Mouse (Mus musculus) heart, embryonic 16.5 days (tissue): Measurements from ENCODE around the gene 2610528J11Rik. TPM values are rescaled to one million over a fixed set of nuclear protein-coding genes. Genes with fewer than 3 reads are reported as not detected.
A peak's percentile ranks its signal among the peaks of the same experiment; 100 is the strongest.
"Not testable (repeated sequence)": the region's sequence is repeated elsewhere in the genome, so short reads cannot be mapped to it uniquely, and the experiment has no call there.

Experiments used
- ATAC-seq: fragments of 200-750 bp; cut with Nextera tagmentation; replicated peaks from 2 replicates; pipeline ENCODE4 v1.8.0; 2017; ENCODE audit warnings: moderate number of reproducible peaks; ENCODE audit not compliant: insufficient read depth, low FRiP score; ENCODE audit errors: extremely low read depth
- H3K27ac ChIP-seq: fragments of 300-500 bp; sonication (generic); 2 replicates; pipeline ENCODE4 v1.5.1; 2014; ENCODE audit warnings: mild to moderate bottlenecking, low read length, control low read depth, moderate library complexity
- H3K27me3 ChIP-seq: fragments of 300-500 bp; sonication (generic); 2 replicates; pipeline ENCODE4 v1.6.1; 2014; ENCODE audit warnings: low read length, mixed read lengths; ENCODE audit not compliant: control insufficient read depth, insufficient read depth
- H3K36me3 ChIP-seq: fragments of 300-500 bp; sonication (generic); 2 replicates; pipeline ENCODE4 v1.6.1; 2014; ENCODE audit not compliant: control insufficient read depth, insufficient read depth
- H3K4me1 ChIP-seq: fragments of 300-500 bp; sonication (generic); 2 replicates; pipeline ENCODE4 v1.6.1; 2014; ENCODE audit warnings: low read length, mixed read lengths; ENCODE audit not compliant: control insufficient read depth, insufficient read depth
- H3K4me2 ChIP-seq: fragments of 300-500 bp; sonication (generic); 2 replicates; pipeline ENCODE4 v1.6.1; 2014; ENCODE audit warnings: low read depth, mild to moderate bottlenecking, control low read depth, low read length
- H3K4me3 ChIP-seq: fragments of 300-500 bp; sonication (generic); 2 replicates; pipeline ENCODE4 v1.5.1; 2014; ENCODE audit warnings: mild to moderate bottlenecking, control low read depth, low read length
- H3K9ac ChIP-seq: fragments of 300-500 bp; sonication (generic); 2 replicates; pipeline ENCODE4 v1.6.1; 2014; ENCODE audit warnings: low read length, control low read depth
- H3K9me3 ChIP-seq: fragments of 300-500 bp; sonication (generic); replicated peaks from 2 replicates; pipeline ENCODE4 v1.6.1; 2016; ENCODE audit warnings: low read length; ENCODE audit not compliant: control insufficient read depth
- WGBS: fragments of 180-500 bp; shearing (Covaris S2); extraction: QIAGEN DNeasy Blood & Tissue Kit; methylation state at CpG from one replicate; pipeline ENCODE4 v1.1.7; 2014; 5-methylcytosine and 5-hydroxymethylcytosine counted together
- polyA plus RNA-seq: library from polyadenylated mRNA; unstranded; fragments of >200 nt; fragmentation: Nextera tagmentation; extraction: Ambion mirVana; gene quantifications from 2 replicates; pipeline ENCODE4 v1.2.1, GENCODE M21; 2015

Gene 2610528J11Rik
- polyA plus RNA-seq, 1 experiment from 2014 or later = 1.4 TPM

DNA sequence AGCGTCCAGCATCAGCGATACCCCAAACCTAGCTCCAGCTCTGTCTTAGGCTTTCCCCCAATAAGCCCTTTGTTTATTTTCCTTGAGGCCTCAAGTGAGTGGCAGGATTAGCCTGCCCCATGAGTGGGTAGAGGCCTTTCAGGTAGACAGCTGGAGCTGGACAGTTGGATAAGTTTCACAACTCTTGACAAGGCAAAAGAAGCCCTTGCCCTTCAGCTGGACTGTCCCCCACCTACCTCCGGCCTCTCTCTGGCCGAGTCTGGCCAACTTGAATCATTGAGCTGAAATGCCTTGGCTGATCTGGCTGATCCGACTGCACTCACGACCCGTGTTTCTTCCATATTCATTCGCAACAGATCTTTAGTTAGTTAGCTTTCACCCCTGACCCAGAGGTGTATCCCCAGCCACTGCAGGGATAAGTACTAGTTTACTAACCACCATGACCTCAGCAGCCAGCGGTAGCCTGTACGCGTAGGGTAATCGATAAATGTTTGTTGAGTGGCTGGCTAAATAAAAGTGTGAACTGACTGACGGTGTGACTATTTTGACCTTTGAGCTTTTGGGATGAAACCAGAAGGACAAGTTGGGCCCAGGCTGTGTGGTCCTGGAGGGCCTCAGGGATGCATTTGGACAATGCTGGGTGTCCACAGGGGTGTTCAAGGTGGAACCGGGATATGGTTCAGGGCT, 17.8 kb downstream of the 2610528J11Rik start:
- H3K9ac ChIP-seq = no peak overlapping the region
- ATAC-seq = no peak
- 77% methylated on average over 14 of the region's 14 CpGs for WGBS
- H3K4me3 ChIP-seq = no peak overlapping the region
- H3K4me1 ChIP-seq = peaks cover 4% of the 10 kb centered on the region; the same call in 1 of the 2 replicates
- no peak overlapping the region for H3K4me2 ChIP-seq
- no peak overlapping the region for H3K27ac ChIP-seq
- H3K27me3 ChIP-seq = peaks cover 8% of the 10 kb centered on the region; the same call in 1 of the 2 replicates
- no peaks in the 10 kb centered on the region for H3K36me3 ChIP-seq
- peaks cover 2% of the 10 kb centered on the region; the same call in 1 of the 2 replicates for H3K9me3 ChIP-seq

DNA sequence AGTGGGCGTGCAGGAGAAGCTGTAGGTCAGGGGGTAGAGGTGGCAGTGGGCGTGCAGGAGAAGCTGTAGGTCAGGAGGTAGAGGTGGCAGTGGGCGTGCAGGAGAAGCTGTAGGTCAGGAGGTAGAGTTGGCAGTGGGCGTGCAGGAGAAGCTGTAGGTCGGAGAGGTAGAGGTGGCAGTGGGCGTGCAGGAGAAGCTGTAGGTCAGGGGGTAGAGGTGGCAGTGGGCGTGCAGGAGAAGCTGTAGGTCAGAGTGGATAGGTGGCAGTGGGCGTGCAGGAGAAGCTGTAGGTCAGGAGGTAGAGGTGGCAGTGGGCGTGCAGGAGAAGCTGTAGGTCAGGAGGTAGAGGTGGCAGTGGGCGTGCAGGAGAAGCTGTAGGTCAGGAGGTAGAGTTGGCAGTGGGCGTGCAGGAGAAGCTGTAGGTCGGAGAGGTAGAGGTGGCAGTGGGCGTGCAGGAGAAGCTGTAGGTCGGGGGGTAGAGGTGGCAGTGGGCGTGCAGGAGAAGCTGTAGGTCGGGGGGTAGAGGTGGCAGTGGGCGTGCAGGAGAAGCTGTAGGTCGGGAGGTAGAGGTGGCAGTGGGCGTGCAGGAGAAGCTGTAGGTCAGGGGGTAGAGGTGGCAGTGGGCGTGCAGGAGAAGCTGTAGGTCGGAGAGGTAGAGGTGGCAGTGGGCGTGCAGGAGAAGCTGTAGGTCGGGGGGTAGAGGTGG, 20.8 kb downstream of the 2610528J11Rik start:
- H3K27ac ChIP-seq, H3K27me3 ChIP-seq, H3K36me3 ChIP-seq, H3K4me2 ChIP-seq, H3K4me1 ChIP-seq, H3K4me3 ChIP-seq, H3K9ac ChIP-seq, ATAC-seq, H3K9me3 ChIP-seq: not testable (repeated sequence)
- WGBS = 84% methylated on average over 22 of the region's 23 CpGs

DNA sequence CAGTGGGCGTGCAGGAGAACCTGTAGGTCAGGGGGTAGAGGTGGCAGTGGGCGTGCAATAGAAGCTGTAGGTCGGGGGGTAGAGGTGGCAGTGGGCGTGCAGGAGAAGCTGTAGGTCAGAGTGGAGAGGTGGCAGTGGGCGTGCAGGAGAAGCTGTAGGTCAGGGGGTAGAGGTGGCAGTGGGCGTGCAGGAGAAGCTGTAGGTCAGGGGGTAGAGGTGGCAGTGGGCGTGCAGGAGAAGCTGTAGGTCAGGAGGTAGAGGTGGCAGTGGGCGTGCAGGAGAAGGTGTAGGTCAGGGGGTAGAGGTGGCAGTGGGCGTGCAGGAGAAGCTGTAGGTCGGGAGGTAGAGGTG, 21.3 kb downstream of the 2610528J11Rik start:
- H3K36me3 ChIP-seq, H3K4me1 ChIP-seq, H3K4me2 ChIP-seq, H3K4me3 ChIP-seq, ATAC-seq, H3K27me3 ChIP-seq, H3K9ac ChIP-seq, H3K27ac ChIP-seq, H3K9me3 ChIP-seq: not testable (repeated sequence)
- WGBS = 82% methylated on average over 10 of the region's 10 CpGs

DNA sequence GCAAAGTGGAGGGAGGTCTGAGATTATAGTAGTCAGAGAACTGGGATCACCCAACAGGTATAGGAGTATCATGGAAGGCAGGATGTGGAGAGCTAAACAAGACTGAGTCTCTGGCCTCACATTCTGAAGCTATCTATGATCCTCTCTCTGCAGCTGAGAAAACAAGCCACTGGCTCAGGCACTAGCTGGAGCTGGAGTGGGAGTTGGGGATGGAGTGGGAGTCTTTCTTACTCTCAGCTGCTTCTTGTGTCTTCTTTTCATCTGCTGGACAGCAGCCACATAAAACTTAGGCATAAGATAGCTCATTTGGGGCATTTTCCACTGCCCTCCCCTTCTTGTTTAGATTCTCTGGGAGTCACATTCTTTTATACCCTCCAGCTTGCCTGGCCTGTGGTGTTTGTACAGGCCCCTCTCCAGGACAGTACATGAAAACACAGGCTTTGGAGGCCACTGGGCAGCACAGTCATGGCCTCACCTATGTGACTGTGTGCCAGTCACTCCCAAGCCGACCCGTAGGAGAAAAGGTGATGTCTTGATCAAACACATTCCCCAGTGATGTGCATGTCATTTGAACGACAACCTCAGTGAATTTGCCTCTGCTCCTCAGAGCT, 26.3 kb downstream of the 2610528J11Rik start:
- Histone ChIP-seq H3K4me1 (no peaks in the 10 kb centered on the region), H3K27me3 (no peaks in the 10 kb centered on the region), H3K9ac (no peak overlapping the region), H3K36me3 (no peaks in the 10 kb centered on the region), H3K4me2 (no peak overlapping the region), H3K27ac (no peak overlapping the region), H3K9me3 (no peaks in the 10 kb centered on the region), H3K4me3 (no peak overlapping the region)
- WGBS = 60% methylated on average over 3 of the region's 3 CpGs
- 0 out of 2 replicates have a peak, but pooled peaks have one; percentile 28 for ATAC-seq

DNA sequence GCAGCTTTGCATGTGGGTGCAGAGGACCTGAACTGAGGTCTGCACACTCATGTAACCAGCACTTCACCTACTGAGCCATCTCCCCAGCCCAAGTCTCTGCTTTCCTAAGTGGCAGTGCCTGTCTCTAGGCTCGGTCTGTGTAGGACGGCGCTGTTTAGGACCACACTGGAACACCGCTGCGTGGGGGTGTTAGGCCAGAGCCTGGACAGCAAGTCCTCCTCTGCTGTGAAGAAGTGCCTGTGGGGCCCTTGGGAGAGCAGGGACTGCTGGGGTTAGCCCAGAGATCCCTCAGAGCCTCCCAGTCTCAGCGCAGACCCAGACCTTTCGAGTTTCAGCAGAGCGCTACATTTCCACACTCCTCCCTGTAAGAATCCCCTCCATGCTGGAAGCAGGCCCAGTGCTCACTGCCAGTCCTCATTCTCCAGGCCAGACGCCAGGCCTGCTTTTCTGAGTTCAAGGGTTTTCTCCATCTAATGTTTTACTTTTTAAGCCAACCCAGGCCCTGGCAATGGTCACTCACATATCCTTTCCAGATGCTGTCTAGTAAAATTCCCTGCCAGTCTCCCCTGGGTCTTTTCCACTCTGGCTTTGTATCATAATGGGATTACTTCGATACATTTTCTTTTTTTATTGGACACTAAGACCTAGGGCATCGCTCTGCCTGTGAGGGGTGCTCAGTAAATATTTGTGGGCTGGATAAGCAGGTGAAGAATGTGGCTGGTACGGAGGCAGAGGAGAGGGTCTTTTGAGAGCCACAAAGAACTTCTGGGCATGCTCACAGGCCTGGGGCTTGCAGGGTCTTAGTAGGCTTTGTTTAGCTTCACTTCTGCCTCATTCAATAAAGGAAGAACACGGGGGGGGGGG, 37.5 kb downstream of the 2610528J11Rik start:
- Histone ChIP-seq H3K27ac (0 out of 2 replicates have a peak overlapping the region, but pooled peaks have one; percentile 20), H3K36me3 (no peaks in the 10 kb centered on the region), H3K9me3 (no peaks in the 10 kb centered on the region), H3K4me2 (no peak overlapping the region), H3K4me3 (no peak overlapping the region), H3K9ac (no peak overlapping the region), H3K4me1 (no peaks in the 10 kb centered on the region), H3K27me3 (peaks cover 4% of the 10 kb centered on the region; the same call in 1 of the 2 replicates)
- WGBS = 71% methylated on average over 13 of the region's 13 CpGs
- peak; percentile 37; the same call in 1 of the 2 replicates for ATAC-seq

DNA sequence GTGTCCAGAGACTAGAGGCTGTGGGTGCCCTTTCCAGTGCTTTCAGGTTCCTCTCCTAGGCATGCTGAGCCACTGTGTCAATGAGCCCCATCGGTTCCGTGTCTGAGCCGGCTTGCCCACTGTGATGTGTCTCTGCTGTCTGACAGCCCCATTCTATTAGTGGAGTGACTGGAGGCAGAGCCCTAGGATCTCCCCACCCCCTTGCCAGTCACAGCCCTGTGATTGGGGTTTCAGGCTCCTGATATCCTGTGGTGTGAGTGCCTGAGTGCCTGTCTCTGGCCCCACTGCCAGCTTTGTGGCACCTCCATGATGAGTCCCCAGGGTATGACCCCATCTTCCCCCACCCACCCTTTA, 38.1 kb downstream of the 2610528J11Rik start:
- no peak overlapping the region for H3K9ac ChIP-seq
- H3K4me1 ChIP-seq = no peaks in the 10 kb centered on the region
- WGBS = 64% methylated on average over 3 of the region's 3 CpGs
- H3K27me3 ChIP-seq = peaks cover 8% of the 10 kb centered on the region; the same call in 1 of the 2 replicates
- H3K27ac ChIP-seq = no peak overlapping the region
- H3K4me3 ChIP-seq = no peak overlapping the region
- ATAC-seq = no peak
- H3K4me2 ChIP-seq = no peak overlapping the region
- H3K9me3 ChIP-seq = no peaks in the 10 kb centered on the region
- H3K36me3 ChIP-seq = no peaks in the 10 kb centered on the region

DNA sequence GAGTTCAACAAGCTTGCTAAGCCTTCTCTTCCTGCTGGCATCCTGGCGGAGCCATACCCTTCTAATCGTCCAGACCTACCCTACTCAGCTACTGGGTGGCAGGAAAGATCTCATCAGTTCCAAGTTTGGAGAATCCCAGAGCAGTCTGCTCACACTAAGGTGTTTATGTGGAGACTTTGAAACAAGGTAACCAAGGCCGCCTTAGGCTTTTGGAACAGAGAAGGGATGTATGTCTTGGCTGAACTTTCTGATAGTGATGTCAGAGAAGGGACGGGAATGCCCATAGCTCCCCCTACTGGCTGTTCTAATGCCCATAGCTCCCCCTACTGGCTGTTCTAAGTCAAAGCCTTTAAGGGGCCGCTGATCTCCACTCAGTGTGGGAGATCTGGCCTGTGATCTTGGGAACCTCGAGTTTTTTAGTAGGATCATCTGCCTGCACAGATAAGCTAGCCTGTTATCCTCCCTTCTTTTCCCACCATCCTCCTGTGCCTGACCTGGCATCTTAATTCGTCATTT, 39.4 kb downstream of the 2610528J11Rik start:
- Histone ChIP-seq H3K9ac (no peak overlapping the region), H3K36me3 (no peaks in the 10 kb centered on the region), H3K4me2 (no peak overlapping the region), H3K27me3 (peaks cover 8% of the 10 kb centered on the region; the same call in 1 of the 2 replicates), H3K4me1 (no peaks in the 10 kb centered on the region), H3K27ac (no peak overlapping the region), H3K4me3 (no peak overlapping the region), H3K9me3 (no peaks in the 10 kb centered on the region)
- no peak for ATAC-seq
- WGBS = 34% methylated on average over 7 of the region's 7 CpGs

DNA sequence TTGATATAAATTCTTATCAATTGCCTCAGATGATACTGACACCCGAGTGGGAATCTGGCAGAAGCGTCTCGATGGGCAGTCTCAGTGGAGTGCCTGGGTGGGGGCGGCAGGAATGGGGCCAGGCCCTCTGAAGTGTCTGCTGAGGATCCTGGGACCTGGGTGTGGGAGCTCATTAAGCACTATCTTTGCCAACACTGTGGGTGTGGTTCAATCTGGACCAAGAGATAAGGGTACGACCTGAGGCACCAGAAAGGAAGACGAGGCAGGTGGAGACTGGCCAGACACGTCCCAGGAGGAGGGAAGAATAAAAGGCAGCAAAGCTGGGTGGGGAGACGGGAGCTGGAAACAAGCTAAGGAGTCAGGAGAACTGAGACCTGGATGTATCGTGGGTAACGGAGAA, 41.9 kb downstream of the 2610528J11Rik start:
- Histone ChIP-seq H3K9me3 (no peaks in the 10 kb centered on the region), H3K9ac (no peak overlapping the region), H3K27ac (no peak overlapping the region), H3K4me3 (no peak overlapping the region), H3K36me3 (no peaks in the 10 kb centered on the region), H3K4me1 (no peaks in the 10 kb centered on the region), H3K27me3 (peaks cover 18% of the 10 kb centered on the region), H3K4me2 (no peak overlapping the region)
- WGBS = 34% methylated on average over 10 of the region's 10 CpGs
- no peak for ATAC-seq
